Mouse (Mus musculus) megakaryocyte-erythroid progenitor cell, adult 5-6 weeks (primary cell): ENCODE measurements around the gene Plcb3. TPM values are rescaled to one million over a fixed set of nuclear protein-coding genes. Genes with fewer than 3 reads are reported as not detected.

ENCODE experiments used
- ATAC-seq: replicated peaks from 2 replicates; pipeline ENCODE4 v1.8.0; 2016; ENCODE audit warnings: mild to moderate bottlenecking, inconsistent platforms; ENCODE audit not compliant: severe bottlenecking, poor library complexity, low FRiP score, low TSS enrichment
- total RNA-seq, 2 experiments: library from RNA; stranded (forward) in 1 of 2; stranded (reverse) in 1 of 2; fragments of 200-1000, 215-1000 nt in 1 of 2; fragments of >200 nt in 1 of 2; fragmentation: Nextera tagmentation in 1 of 2; gene quantifications; 2 replicates each; pipeline ENCODE4 v1.2.3; 2014 to 2017

Gene Plcb3
- total RNA-seq, 2 experiments from 2014 or later = 4.3 to 18.6 TPM

DNA sequence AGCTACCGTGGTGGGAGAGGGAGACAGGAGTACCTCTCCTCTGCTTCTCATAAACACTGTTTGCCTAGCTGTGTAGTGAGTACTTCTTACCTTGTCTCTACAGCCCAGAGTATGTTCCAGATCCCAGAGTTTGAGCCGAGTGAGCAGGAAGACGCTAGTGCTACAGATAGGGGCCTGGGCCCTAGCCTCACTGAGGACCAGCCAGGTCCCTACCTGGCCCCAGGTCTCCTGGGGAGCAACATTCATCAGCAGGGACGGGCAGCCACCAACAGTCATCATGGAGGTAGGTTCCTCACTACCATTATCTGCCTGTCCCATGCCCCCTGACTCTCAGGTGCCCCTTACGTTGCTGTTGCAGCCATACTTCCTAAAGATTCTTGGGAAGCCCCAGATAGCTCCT is 33.5 kb downstream of the Plcb3 start:
- no peak for ATAC-seq

DNA sequence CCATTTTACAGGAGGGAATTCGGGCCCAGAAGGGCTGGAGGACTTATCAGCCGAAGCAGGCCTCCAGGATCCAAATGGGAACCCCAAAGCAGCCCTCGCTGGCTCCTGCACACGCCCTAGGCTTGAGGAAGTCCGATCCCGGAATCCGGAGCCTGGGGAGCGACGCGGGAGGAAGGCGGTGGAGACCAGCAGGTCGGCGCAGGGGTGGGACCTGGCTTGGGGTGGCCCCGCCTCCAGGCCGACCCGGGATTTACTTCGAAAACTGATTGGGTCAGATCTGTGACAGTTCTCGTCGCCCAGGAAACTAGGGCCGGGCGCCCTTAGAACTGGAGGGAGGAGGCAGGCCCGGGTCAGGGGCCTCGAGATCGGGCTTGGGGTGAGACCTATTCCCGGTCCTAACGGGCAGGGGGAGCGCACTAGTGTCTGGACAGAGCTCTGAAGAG is 34.0 kb downstream of the Plcb3 start, which contains the start of gene Gpr137:
Gene Gpr137, minus strand, starts transcription at position 232 of the 443 bp plus-strand sequence.
- peak; percentile 84 for ATAC-seq

DNA sequence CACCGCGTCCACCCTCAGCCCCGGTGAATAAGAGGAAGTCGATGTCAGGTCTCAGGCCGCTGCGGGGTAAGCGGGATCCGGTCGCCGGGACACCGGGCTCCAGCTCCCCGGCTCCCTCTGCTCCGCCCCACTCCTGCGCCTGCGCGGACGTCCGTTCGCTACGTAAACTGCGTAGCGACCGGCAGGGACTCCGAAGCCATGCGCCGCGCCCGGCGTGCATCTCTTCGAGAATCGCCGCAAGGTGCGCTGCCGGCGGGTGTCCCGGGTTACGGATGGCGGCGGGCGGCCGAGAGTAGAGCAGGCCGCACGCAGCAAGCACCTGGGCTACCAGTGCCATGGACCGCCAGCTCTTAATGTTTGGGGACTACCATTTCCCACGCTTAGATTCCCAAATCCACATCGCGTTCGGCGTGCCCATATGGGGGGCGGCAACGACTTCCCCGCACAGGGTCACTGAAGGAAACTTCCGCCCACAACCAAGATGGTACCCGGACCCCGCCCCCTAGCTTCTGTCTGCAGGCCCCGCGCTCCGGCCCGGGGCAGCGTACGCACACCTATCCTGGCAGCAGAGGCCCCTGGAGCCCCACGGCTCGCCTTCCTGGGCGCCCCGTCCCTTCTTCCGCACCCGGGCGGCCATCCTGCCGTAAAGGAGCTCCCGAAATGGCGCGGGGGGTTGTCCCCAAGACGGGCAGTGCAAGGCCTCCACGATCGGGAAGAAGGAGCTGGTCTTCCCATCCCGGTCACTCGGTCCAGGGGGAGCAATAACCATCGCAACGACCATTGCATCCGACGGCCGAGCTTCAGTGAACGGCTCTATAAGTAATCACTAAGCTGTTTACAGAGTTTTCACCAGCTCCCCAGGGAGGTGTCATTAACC is 34.7 kb downstream of the Plcb3 start, which contains the start of gene Bad:
Gene Bad, plus strand, starts transcription at position 490 of the 877 bp plus-strand sequence.
- ATAC-seq = peak; percentile 67

DNA sequence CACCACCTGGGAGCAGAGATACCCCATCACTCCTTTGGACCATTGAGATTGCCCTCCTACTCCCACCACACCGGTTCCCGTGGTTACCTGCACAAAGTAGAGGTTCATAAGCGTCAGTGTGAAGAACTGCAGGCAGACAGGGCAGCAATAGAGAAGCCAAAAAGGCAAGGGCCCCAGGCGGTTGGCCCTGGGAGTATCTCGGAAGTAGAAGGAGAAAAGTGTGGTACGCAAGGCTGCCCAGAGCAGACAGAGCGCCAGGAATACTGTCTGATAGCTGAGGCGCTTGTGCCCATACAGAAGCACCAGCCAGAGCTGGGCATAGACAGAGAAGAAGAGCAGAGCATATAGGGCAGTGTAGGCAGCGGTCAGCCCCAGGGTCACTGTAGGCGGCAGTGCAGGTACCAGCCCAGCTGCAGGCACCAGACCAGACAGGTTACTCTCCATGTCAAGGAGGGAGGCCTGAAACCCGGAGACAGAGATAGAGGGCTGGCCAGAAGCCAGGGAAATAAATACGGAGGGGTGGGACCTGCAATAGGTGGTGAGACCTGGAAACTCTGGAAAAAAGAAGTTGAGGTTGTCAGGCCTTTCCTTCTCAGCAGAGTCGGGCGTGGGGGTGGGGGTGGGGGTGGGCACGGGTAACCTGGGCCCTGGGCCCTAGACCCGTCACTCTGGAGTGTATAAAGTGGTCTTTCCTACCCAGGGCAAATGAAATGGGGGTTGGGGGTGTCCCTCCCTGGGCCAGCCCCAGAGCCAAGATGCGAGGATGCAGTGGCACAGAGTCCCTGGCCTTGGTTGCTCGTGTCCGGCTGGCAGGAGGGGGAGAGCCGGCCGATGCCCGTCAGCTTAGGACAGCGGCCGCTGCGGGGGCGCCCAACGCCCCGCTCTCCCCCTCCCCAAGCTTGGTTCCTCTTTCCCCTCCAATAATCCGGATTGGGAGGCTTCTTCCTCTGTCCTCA is 35.6 kb downstream of the Plcb3 start:
- no peak for ATAC-seq

DNA sequence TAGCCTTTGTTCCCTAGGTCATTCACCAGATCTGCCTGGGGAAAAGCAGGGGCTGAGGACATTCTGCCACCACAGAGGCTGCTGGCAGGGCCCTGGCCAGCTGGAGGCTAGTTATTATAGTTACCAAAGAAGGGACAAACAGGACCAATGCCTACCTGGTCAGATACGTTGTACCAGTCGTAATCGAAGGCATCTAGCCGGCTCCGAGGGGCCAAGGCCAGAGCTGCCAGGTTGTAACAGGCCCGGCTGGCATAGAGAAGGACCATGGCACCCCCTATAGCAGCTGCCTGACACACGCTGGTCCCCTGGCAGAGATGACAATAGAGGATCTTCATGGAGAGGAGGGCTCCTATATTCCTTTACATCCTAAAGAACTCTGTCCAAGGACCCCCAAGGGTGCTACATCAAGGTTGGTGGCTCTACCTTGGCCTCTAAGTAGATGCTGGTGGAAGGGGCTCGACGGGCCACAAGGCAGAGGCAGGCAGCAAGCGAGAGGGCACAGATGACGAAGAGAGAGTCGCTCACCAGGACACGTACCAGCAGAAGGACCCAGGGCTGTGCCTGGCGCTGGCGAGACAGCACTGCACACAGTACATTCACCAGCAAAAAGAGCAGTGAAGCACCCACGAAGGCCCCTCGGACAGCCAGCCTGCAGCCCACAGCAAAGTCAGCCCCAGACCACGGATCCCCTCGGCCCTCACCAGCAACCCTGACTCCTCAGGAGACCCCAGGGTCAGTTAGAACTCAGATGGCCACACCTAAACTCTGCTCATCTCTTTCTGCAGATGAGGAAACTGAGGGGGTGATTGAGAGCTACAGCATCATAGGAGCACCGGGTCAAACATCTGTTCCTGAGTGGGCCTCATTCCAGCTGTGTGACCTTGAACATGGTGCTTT is 36.9 kb downstream of the Plcb3 start:
- ATAC-seq = no peak

DNA sequence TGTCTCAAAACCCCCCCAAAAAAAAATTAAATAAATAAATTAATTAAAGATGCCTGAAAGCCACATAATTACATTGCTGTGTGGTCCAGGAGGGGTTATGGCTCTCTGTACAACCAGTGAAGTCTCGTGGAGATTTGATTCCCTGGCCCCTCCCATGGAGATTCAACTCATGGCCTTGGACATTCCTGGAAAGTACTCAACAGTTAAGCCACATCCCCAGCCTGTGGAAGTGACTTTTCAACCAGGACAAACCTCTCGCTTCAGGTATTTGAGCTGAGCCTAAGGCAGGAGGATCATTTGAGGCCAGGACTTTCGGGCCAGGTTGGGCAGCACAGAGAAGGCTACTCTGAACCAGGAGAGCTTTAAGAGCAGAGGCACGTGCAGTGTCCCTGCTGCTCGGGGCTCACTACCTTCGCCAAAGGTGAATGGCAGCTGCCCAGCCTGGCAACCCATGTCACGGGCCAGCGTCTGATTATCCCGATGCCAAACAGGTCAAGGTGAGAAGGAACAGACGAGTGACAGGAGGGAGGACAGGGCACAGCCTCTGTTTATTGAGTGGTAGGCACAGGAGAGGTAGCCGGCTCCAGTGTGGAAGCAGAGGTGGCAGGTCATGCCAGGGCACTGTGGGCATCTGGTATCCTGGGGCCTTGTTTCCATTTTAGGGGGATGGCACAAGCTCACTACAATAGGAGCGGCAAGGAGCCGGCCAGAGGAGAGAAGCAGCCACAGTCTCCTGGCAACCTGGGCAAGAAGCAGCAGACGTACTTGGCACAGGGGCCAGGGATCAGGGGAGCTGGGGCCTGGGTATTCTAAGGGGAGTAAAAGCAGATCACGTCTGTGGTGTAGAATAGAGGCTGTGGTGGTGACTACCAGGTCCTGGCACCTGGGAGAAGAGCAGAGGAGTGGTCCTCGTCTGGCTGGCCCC is 38.5 kb downstream of the Plcb3 start:
- ATAC-seq = no peak

DNA sequence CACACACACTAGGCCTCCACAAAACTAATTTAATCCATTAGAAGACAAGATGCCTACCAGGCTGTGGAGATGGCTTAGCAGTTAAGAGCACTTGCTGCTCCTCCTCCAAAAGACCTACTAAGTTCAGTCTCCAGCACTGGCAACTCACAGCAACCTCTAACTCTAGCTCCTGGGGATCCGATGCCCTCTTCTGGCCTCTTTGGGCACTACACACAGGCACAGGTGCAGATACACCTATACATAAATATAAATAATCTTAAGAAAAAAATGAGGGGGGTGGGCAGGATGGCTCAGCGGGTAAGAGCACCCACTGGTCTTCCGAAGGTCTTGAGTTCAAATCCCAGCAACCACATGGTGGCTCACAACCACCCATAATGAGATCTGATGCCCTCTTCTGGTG is 40.0 kb downstream of the Plcb3 start:
- no peak for ATAC-seq

DNA sequence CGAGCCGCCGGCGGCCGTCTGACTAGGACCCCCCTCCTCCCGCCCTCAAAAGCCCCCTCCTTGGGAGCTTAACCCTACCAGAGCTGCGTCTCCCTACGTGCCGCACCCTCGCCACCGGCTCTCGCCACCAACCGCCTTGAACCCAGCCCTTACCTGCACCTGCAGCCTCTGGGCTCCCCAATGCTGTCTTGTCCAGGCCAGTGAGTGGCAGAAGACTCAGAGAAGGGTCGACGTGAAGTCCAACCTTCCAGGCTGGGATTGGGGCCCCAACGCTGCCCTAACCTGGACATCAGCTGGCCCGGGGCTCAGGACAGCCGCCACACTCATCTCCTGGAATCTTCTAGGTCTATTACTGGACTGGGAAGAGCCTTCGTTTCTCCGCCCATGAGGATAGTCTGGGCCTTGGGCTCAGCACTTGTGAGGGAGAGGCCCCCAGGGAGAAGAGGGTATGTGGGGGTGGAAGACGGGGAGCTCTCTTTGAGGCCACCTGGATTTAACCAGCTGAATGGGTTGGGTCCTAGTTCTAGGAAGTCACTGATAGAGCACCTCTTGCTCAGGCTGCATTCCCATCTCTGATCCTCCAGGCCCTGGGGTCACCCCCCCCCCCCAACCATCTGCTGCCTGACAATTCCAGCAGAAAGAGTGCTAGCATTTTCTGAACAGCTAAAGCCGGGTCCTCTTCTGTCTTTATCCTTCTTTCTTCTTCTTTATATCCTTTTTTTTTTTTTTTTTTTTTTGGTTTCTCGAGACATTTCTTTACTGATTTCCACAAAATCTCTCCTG is 41.9 kb downstream of the Plcb3 start, which contains the start of gene Kcnk4:
Gene Kcnk4, minus strand, starts transcription at position 321 of the 783 bp plus-strand sequence.
- ATAC-seq = no peak

DNA sequence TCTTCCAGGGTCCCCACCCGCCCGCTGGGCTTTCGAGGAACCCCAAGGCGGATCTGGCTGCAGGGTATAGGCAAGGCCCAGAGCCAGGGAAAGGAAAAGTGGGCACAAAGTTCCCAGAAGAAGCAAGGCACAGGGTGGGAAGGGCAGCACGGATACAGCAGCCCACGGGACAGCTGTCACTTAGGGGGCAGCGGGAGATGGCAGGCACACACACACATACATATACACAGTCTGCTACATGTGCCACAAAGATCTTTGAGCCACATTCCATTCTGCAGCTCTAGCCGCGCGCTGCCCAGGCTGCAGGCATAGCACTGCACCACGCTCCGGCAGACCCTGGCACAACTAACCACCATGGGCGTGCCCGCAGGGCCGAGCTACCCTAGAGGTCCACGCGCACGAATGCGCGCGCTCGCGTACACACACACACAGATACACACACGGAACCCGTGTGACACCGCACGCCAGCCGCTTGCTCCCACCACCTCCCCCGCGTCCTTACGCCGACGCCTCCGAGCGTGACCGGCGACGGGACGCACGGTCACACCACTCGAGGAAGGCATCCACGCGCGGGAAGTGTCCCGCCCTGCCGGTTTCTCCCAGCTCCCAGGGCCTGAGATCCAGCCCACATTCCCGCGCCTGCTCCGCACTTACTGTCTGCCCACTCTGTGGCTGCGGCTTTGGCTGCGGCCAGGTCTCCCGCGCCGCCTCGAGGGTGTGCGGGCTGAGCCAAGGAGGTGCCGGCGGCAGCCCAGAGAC is 42.7 kb downstream of the Plcb3 start:
- peak; percentile 50 for ATAC-seq

DNA sequence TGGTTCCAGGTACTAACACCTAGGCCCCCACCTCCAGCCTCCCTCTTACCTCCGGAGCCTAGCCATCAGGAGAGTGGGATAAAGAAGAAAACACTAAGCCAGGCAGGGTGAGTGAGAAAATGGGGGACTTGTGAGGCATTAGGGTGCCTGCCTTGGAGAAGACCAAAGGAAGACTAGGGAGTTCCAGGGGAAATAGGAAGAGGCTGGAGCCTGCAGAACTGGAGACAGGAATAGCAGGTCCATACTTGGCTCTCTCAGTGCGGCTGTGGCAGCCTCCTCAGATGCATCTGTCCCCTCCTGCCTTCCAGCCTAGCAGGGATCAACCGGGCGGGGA is 43.2 kb downstream of the Plcb3 start:
- no peak for ATAC-seq

DNA sequence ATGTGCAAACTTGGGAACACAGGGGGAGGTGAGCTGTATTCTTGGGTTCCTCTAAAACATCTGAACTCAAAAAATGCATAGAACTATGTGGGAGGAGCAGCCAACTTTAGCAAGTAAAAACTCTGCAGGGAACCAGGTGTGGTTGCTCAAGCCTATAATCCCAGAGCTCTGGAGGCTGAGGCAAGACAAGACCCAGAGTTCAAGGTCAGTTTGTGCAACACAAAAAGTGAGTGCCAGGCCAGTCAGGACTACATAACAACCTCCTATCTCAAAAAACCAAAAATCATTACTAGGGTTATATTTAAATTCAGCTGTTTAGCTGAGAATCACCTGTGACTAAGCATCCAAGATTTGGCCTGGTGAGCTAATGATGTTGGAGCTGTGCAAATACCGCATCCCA is 44.3 kb downstream of the Plcb3 start:
- no peak for ATAC-seq

DNA sequence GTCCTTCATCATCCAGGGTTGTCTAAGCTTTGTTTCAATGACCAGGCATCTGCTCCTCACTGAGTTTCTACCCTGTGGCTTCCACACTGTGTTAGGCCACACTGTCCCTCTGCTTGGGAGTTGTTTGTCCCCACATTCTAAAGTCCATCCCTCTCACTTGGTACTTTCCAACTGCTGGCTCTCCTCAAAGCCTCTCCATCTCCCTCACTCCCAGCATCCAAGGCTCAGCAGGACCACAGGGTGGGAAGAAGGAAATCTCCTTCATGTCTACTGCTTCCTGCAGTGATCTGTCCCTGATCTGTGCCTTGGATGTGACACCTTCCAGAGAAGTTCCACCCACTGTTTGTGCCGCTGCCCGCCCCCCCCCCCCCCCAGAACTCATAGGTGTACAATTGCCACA is 45.3 kb downstream of the Plcb3 start:
- ATAC-seq = no peak

DNA sequence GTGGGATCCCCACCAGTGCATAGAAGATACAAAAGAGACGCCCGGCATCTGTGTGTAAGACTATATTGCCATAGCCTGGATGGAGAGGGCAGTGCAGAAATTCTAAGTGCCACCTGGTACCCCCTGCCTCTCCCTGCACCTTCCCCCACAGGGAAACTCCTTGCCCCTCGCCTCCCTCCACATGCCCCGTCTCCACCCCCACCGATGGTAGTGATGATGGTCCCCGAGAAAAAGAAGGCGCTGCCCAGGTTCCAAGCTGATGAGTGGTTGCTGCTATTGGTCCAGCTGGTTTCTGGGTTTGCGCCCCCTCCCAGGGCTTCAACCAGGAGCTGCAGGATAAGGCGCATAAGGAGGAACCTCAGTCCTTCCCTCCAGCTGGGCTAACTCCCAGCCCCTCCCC is 48.2 kb downstream of the Plcb3 start:
- ATAC-seq = no peak

DNA sequence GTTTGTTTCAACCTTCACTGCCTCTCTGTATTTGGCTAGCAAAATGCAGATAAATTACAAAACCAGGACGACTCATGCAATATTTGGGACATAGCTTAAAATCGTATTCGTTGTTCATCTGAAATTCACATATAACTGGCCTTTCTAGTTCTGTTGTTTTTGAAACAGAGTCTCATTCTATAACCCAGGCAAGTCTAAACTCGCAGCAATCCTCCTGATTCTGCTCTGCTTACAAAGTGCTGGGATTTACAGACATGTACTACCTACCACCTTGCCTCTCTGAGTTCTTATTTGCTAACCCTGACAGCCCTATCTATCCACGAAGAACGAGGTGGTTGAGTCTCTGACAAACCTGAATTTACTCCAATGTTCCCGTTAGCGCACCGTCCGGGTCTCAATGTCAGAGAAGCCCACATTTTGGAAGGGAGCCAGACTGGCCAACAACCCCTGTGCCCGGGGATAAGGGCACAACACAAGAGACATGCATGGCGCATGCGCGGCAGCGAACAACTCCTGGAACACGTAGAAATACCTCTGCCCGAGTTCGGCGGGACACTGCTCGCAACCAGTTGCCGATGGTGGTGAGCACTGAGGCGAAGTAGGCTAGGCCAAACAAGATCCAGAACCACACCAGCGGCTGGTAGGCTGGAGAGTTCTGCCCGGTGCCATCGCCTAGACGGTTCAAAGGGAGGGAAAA is 49.6 kb downstream of the Plcb3 start:
- no peak for ATAC-seq

DNA sequence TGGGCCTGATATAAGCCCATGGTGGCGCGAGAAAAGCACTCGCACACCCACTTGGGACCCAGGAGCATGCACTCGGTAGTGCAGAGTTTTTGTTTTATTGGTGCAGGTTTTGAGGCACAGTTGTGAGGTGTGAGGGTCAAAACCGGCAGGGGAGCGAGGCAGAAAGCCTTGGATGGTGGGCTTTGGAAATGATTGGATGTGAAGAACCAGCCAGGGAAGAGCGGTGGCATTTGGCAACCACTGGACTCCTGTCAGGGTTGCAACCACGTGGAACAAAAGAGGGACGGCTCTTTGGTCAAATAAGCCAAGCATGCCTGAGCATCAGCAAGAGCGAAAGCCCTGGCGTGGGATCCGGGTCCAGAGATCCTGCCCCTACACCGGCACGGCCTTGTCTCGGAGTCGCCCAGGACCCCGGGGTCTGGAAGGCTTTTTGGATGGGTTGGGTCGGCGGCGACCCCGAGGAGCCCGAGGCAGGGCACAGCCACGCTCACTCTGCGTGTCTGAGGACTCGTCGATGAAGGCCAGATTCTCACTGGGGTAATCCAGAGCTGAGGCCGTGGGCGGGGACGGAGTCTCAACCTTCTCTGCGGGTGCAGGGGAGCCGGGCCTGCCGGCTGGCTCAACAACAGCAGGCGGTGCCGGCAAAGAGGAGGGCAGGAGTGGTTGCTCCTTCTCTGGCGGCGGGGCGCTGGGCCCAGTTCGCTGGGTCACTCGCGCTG is 50.5 kb downstream of the Plcb3 start:
- no peak for ATAC-seq

DNA sequence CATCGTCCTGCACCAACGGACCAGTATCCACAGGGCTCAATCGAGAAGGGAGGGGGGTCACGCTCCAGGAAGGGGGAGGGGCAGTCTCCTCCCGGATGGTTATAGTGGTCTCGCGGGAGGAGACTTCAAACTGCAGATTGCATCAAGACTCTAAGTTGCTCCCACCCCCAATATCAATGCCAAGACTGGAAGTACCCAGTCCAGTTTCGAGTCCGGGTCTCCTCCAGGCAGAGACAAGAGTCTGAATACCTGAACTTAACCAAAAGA is 51.0 kb downstream of the Plcb3 start, which contains the start of gene Catsperz:
Gene Catsperz, minus strand, starts transcription at position 74 of the 267 bp plus-strand sequence.
- ATAC-seq = no peak
